Mouse (Mus musculus): ENCODE measurements at regions not wholly inside any gene's neighbourhood (a gene's known extent, or its start where the extent isn't known, plus 50 kb on each side); places are given as distances from the start of the nearest gene placed in this dataset.

DNA sequence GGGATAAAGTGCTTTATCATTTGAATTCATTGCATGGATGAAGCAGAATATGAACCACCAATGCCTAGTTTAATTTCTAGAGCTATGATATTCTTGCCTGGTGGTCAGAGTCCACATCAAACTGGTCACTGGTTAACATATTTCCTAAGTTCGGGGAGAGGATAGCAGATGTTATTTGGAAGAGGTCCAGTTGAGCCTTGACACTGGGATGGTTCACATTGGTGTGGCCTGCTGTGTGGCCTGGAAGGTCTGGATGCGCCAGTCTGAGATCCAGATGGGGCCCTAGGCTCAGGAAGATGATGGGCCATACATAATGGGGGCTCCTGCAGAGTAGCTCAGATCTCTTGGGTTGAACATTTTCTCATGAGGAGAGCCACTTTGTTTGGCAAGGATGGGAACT, 127.3 kb upstream of the Id2 start:
- in situ Hi-C loops (cut with MboI; ENCODE audit: low pct_unique_long_range_greater_than_20kb in 1 of 2, low sequenced_read_pairs in 2 of 2, unreplicated experiment in 1 of 2): no loop called here

DNA sequence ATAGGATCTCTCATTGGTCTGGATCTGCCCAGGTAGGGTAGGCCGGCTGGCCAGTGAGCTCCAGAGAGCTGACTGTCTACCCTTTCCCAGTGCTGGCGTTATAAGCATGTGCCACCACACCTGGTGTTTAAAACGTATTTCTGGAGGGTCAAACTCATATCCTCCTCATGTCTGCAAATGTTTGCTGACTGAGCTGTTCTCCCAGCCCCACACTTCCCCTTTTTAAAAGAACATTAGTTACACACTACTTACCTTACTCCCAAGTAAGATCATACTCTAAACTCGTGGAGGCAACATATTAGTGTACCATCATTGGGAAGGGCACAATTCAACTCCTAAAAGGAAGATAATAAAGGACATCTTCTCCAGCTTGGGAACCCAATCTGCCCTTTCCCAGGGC, 126.6 kb upstream of the Id2 start:
- in situ Hi-C loops (cut with MboI; ENCODE audit: low pct_unique_long_range_greater_than_20kb in 1 of 2, low sequenced_read_pairs in 2 of 2, unreplicated experiment in 1 of 2): no loop called here

DNA sequence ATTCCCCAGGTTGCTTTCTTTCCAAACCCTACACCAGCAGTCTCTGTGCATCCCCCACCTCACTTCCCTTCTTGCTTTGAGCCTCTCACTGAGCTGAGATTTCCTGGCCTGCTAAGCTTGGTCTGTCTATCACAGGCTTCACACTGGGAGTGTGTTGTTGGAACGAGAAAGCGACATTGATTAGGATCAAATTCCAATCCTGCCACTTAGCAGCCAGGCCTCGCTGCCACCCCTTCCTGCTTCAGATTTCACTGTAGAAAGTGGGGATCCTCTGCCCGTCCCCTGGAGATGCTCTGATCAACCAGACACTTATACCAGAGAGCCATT, 123.8 kb upstream of the Id2 start:
- in situ Hi-C loops (cut with MboI; ENCODE audit: low pct_unique_long_range_greater_than_20kb in 1 of 2, low sequenced_read_pairs in 2 of 2, unreplicated experiment in 1 of 2): no loop called here

DNA sequence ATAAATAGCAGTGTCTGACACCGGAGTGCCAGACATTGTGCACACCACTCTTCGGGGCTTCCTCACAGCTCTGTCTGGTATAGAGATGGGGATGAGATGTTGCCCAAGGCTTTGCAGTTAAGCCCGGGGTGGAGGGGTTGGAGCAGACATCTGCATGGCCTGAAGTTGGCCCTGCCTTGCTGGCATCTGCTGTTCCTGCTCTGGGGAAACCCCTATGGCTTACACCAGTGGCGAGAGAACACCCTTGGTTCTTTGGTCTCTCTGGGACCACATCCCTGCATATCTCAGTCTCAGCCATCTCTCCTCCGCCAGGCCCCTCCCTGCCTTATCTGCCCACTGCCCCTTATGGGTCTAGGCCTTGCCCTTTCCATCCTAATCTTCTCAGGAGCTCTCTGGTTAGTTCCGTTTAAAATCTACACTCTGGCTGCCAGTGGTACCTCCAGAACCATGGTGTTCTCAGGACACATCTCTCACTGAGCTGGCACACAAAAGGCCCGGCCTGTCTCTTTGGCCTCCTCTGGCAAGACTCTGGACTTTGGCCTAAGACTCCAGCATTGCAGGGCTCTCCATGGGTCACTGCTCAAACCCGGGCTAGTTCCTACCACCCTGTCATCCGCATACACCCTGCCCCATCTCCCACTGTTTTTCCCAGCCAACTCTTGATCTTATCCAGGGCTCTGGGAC, 123.3 kb upstream of the Id2 start:
- in situ Hi-C loops (cut with MboI; ENCODE audit: low pct_unique_long_range_greater_than_20kb in 1 of 2, low sequenced_read_pairs in 2 of 2, unreplicated experiment in 1 of 2): no loop called here

DNA sequence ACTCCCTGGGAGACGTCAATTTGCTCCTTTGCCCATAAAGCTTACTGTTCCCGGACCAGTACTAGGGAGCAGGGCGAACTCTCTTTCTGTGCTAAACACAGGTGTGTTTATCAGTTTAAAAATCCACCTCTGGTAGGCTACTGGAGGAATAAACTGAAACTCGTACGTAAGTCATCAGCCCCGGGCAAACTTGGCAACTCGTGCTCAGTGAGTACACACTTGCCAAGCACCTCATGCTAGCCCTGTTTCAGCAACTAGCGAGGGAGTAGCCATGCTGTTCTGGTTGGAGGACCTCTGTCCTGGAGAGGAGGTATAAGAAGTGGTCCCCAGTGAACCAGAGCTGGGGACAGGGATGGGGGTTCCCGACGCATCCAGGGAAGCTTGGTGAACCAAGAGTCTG, 122.6 kb upstream of the Id2 start:
- in situ Hi-C loops (cut with MboI; ENCODE audit: low pct_unique_long_range_greater_than_20kb in 1 of 2, low sequenced_read_pairs in 2 of 2, unreplicated experiment in 1 of 2): no loop called here

DNA sequence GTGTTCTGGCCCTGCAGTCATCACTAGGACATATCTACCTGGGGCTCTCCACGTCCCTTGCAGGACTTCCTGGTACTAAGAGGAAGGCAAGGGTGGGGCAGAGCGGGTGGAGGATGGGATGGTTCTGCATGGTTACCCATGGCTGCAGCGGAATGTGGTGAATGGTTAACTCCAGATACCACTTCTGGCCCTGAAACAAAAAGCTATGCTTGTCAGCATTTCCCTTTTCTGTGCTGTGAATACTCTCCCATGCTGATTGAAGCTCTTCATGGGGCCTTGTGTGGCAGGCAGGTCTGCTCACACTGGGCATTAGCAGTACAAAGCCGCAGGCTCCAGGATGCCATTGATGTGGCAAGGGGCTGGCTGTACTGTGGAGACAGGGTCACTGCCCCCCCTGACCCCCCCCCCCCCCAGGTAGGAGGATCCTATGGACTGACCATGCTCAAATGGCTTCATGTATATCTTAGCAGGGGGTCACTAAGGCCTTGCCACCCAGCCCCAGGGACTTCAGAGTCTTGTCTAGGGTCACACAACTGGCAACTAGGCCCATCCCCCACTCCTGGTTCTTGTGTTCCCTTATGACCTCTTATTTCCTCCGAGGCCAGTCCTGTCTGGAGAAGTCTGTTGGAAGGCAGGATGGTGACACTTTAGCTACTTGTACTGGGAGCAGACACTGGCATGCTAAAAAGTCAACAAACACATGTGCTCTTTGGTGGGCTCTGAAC, 120.0 kb upstream of the Id2 start:
- in situ Hi-C loops (cut with MboI; ENCODE audit: low pct_unique_long_range_greater_than_20kb in 1 of 2, low sequenced_read_pairs in 2 of 2, unreplicated experiment in 1 of 2): no loop called here

DNA sequence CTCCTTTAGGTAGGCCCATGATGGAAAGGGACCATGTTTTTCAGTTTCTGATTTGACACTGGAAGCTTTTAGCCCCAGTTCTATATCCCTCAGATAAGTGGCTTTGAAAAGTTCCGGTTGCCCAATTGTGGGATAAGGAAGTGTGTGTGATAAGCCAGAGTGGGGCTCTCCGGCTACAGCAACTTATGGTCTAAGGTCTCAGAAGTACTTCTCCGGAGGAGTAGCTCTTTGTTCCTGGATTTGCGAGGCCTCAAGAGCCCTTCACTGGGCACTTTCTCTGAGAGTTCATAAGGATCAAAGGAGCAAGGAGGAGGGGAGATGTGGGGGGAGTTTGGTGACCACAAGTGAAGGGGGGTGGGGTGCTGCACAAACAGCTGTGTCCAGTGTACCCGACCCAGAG, 118.3 kb upstream of the Id2 start:
- in situ Hi-C loops (cut with MboI; ENCODE audit: low pct_unique_long_range_greater_than_20kb in 1 of 2, low sequenced_read_pairs in 2 of 2, unreplicated experiment in 1 of 2): no loop called here

DNA sequence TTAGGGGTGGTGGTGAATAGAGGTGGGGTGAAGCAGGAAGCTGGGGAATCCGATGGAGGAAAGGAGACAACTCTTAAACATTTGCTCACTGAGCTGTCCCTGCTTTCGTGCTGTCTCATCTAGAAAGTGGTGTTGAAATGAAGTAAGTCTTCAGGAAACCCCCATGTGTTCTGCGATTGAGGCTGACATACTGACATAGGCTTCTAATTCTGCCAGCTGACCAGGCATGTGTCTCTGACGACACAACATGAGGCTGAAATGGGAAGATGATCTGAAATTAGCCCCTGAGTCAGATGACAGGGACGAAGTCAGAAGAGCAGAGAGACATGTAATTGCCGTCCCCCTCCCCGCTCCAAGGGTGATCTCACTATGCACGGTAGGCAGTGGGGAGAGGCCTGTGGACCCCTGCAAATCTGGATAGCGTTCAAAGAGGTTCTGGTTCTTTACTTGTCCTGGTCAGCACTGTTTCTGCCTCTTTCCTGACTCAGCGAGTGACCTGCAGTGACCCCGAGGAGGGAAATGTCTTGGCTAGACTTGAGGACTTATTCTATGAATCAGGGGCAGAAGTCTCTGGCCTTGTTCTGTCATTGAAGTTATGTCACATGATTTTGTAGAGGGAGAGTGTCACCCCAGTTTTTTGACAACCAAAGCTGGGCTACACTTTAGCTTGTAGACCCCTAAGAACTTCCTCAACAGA, 117.0 kb upstream of the Id2 start:
- in situ Hi-C loops (cut with MboI; ENCODE audit: low pct_unique_long_range_greater_than_20kb in 1 of 2, low sequenced_read_pairs in 2 of 2, unreplicated experiment in 1 of 2): no loop called here

DNA sequence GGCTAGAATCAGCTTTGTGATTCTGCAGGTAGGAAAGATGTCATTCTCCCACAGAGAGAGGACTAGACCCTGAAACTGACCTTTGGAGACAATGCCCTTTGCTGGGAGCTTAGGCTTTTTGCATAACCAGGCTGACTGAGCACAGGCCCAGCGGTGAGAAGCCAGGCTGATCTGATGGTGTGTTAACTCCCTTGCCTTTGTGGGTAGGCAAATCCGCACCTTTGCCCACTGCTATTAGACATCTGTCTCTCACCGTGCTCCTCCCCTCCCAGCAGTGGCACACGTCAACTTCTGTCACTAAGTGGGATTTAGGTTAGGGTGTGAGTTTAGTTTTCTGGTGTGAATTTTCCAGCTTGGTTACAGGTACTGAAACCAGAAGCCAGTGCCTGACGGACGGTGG, 114.4 kb upstream of the Id2 start:
- in situ Hi-C loops (cut with MboI; ENCODE audit: low pct_unique_long_range_greater_than_20kb in 1 of 2, low sequenced_read_pairs in 2 of 2, unreplicated experiment in 1 of 2): no loop called here

DNA sequence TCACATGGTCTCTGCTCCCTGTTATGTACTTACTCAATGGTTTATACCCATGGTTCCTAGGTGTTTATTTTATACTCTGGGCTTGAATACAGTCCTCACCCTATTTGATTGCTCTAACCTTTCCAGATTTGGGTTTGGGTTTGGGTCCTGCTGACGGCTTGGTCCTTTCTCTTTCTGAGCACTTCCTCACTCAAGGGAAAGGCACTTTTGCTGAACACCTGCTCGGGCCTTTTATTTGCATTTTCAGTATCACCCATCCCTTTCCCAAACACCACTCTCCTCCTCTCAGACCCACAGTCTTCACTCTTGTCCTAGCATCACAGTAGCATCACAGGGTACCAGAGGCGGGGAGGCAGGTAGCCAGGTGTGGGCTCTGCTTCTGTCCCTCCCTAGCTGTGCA, 113.7 kb upstream of the Id2 start:
- in situ Hi-C loops (cut with MboI; ENCODE audit: low pct_unique_long_range_greater_than_20kb in 1 of 2, low sequenced_read_pairs in 2 of 2, unreplicated experiment in 1 of 2): no loop called here

DNA sequence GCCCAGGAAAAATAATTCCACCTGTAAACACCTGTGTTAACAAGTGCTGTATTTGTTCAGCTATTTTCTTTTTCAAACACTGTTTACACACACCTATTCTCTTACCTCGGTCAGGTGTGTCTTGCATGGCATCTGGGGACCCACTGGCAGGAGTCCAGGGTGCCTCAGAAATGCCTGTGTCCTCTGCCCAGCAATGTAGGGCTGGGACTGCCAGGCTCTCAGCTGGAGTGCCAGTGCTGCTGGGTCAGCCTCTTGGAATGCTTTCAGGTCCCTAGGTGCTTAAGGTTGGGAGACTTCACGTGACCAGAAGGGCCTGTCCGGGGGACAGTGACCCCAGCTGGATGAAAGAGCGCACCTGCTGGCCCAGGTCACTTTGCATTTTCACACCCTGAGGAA, 112.4 kb upstream of the Id2 start:
- in situ Hi-C loops (cut with MboI; ENCODE audit: low pct_unique_long_range_greater_than_20kb in 1 of 2, low sequenced_read_pairs in 2 of 2, unreplicated experiment in 1 of 2): no loop called here

DNA sequence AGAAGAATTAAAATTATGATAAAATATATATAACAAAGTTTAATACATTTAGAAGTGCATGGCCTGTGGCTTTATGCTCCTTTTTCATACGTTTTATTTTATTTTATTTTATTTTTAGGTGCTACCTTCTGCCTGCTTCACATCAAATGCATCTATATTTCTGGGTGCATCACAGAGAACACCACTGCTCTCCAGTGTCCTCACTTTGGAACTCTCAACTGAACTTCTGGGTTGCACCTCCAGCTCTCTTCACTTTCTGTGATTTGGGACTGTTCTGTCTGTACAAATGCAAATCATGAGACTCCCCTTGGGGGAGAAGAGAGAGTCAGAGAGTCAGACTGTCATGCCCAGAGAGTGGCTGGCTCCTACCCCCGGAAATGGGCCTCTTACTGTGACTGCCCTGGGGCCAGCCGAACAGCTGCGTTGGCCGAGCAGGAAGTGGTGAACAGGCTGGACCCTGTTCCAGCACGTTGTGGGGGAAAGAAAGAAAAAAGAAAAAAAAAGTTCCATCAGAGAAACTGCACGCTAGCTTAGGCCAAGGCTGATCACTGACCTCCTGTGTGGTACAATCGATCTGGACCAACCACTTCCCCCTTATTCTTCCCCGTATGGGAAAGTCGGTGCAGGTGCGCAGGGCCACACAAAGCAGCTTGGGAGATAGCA, 111.9 kb upstream of the Id2 start:
- in situ Hi-C loops (cut with MboI; ENCODE audit: low pct_unique_long_range_greater_than_20kb in 1 of 2, low sequenced_read_pairs in 2 of 2, unreplicated experiment in 1 of 2): no loop called here

DNA sequence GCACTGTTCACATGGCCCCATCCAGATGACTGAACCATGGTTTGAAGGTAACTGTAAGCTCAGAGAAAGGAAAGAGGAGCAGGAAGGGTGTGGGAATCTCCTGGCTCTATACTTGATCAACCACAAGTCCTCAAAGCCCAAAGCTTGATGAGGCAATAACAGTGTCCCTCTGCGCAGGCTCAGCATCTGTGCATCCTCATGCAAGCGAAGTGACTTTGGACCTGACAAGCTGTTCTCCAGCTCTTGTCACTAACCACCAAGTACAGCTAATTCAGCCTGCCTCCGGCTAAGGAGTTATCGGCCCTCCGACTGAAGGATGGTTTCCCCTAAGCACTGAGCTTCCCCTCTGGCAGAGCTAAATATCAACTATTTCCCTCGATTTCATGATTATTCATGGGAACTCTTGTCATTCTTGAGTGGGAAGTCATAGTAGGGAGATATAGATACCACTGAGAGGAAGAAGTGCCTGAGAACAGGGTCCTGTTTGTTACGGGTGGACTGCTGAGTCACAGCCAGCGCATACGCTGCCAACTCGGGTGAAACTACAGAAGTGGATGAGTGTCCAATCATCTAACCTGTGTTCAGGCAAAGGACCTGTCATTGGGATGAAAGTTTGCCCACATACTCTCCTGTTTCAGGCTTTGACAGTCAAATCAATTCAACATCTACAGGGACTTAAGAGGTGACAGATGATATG, 106.6 kb upstream of the Id2 start:
- in situ Hi-C loops (cut with MboI; ENCODE audit: low pct_unique_long_range_greater_than_20kb in 1 of 2, low sequenced_read_pairs in 2 of 2, unreplicated experiment in 1 of 2): no loop called here

DNA sequence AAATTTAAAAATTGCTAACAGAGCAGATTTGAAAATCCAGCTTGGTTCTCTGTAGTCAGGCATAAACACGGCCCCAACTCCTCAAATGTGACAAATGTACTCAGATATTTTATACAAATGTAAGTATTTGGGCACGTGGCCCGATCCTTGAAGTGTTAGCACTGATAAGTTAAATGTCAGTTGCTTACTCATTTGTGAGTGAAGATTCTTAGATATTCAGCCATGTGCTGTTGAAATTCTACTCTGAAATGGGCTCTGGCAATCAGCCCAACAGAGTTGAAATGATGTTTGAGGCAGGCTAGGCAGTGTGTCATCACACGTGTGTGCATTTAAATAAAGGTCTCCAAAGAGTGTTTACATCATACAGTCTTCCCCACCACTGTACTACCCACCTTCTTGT, 103.2 kb upstream of the Id2 start:
- in situ Hi-C loops (cut with MboI; ENCODE audit: low pct_unique_long_range_greater_than_20kb in 1 of 2, low sequenced_read_pairs in 2 of 2, unreplicated experiment in 1 of 2): no loop called here

DNA sequence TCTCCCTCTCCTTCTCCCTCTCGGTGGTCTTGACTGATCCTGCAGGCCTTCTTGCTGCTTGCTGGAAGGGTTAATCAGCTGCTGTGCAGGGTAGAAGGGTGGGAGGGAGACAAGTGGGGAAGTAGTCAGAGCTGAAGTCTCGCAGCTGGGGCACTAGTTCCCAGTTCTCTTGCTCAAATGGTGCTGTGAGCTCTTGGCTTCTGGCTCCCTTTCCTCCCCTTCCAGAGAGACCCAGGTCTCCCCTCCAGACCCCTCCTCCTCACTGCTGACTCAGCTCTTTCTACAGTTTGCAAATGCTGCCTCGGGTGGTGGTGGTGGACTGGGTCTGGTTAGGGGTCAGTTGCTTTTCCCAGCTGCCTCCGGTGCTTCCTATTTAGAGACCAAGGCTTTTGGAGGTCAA, 100.8 kb upstream of the Id2 start:
- in situ Hi-C loops (cut with MboI; ENCODE audit: low pct_unique_long_range_greater_than_20kb in 1 of 2, low sequenced_read_pairs in 2 of 2, unreplicated experiment in 1 of 2): no loop called here

DNA sequence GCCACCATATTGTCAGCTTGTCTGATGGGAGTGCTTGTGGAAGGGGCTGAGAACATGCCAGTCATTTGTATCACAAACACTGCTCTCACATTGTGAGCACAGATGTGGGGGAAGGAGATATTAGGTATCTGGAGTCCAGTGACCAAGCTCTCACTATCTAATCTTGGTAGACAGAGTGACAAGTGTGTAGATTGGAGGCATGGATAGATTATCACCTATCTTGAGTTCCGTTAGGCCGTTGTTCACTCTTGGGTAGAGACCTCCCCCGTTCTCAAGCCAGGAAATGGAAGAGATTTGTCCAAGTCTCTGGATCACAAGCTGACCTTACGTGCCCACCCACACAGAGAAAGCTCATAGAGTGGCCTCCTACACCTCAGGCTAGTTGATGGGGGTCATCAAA, 99.1 kb upstream of the Id2 start:
- in situ Hi-C loops (cut with MboI; ENCODE audit: low pct_unique_long_range_greater_than_20kb in 1 of 2, low sequenced_read_pairs in 2 of 2, unreplicated experiment in 1 of 2): no loop called here

DNA sequence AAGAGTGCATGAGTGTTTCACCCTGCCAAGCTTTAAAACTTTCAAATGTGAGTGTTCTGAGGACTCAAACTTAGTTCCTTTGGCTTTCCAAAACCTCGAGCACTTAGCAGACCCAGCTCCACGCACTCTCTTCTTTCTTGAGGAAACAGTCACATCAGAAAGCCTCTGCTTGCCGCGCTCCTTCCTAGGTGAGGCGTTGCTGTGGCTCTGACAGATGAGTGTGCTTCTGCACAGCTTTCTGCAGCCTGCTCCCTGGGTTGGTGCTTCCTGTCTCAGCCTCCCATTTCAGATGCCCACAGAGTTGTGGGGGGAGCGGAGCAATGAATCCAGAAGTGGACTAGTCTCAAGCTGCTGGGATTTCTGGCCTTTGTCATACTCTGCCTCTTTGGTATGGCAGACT, 95.3 kb upstream of the Id2 start:
- in situ Hi-C loops (cut with MboI; ENCODE audit: low pct_unique_long_range_greater_than_20kb in 1 of 2, low sequenced_read_pairs in 2 of 2, unreplicated experiment in 1 of 2): no loop called here

DNA sequence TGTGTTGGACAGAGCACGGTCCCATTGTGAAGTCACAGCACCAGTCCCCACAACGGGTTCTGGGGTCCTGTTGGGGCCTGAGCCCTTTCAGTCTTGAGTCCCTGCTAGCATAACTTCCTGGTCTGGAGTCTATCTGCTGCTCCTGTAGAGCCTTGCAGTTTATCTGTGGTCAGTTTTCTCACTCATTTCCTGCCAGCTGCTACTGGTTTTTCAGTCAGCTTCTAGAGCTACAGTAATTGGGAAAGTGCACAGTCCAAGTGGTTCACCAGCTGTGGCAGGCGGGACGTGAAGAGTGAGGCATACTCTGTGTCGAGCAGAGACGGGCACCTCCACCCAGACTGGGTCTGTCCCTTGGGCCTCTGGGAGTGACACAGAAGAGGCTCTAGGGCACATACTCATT, 93.4 kb upstream of the Id2 start:
- in situ Hi-C loops (cut with MboI; ENCODE audit: low pct_unique_long_range_greater_than_20kb in 1 of 2, low sequenced_read_pairs in 2 of 2, unreplicated experiment in 1 of 2): no loop called here

DNA sequence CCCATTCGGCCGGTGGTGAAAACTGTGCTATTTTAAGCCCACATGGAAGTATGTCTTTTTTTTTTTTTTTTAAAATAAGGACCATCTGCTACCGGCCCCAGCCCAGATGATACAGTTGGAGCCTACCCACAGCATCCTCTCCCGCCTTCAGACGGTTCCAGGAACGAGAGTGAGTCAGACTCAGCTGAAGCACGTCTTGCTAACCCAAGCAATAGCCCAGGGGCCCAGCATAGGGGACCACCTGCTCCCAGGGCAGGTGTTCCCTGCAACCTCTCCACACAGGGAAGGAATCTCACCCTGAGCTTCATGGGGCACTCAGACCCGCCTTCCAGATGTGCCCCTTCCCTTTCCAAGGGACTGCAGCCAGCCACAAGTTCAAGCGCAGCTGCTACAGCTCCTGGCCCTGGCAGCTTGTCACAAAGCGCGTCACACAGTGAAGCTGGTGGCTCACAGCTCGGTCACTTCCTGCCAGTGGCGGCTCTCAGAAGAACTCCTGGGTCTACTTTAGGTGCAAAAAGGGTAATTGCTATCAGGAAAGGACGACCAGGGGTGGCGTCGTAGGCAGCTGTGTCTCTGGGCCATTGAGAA, 92.3 kb upstream of the Id2 start:
- in situ Hi-C loops (cut with MboI; ENCODE audit: low pct_unique_long_range_greater_than_20kb in 1 of 2, low sequenced_read_pairs in 2 of 2, unreplicated experiment in 1 of 2): no loop called here
